Mouse (Mus musculus): ENCODE data around the gene Fkbp4. TPM values are rescaled to one million over a fixed set of nuclear protein-coding genes. Genes with fewer than 3 reads are reported as not detected.

Gene Fkbp4
- polyA plus RNA-seq, 1 experiment from 2014 or later, result 477 TPM

- Histone ChIP-seq H3K27ac (no peak overlapping the region), H3K9me3 (no peaks in the 10 kb centered on the region), H3K4me2 (no peak overlapping the region), H3K9ac (no peak overlapping the region), H3K4me3 (no peak overlapping the region), H3K27me3 (no peaks in the 10 kb centered on the region), H3K4me1 (no peaks in the 10 kb centered on the region), H3K36me3 (no peaks in the 10 kb centered on the region)
- WGBS, result 48% methylated on average over 2 of the region's 2 CpGs
- ATAC-seq (ENCODE audit: borderline replicate concordance, extremely low read depth, low FRiP score, low TSS enrichment), result no peak
Measured at GRCm38 (mm10) chr6:128460321-128460720, 21.8 kb upstream of the Fkbp4 start.

GRCm38 (mm10) chr6:128457186-128457585 lies 18.7 kb upstream of the Fkbp4 start:
- Histone ChIP-seq H3K4me3 (no peak overlapping the region), H3K4me2 (no peak overlapping the region), H3K36me3 (no peaks in the 10 kb centered on the region), H3K9me3 (no peaks in the 10 kb centered on the region), H3K27ac (no peak overlapping the region), H3K4me1 (no peaks in the 10 kb centered on the region), H3K27me3 (no peaks in the 10 kb centered on the region), H3K9ac (no peak overlapping the region)
- ATAC-seq (ENCODE audit: borderline replicate concordance, extremely low read depth, low FRiP score, low TSS enrichment), result no peak
- 83% methylated on average over 5 of the region's 5 CpGs for WGBS

- Histone ChIP-seq H3K4me1 (no peaks in the 10 kb centered on the region), H3K36me3 (no peaks in the 10 kb centered on the region), H3K9me3 (no peaks in the 10 kb centered on the region), H3K27me3 (no peaks in the 10 kb centered on the region), H3K9ac (no peak overlapping the region), H3K27ac (no peak overlapping the region), H3K4me2 (no peak overlapping the region), H3K4me3 (no peak overlapping the region)
- peak; percentile 27; the same call in 1 of the 2 replicates for ATAC-seq (ENCODE audit: borderline replicate concordance, extremely low read depth, low FRiP score, low TSS enrichment)
- 42% methylated on average over 12 of the region's 12 CpGs for WGBS
Measured at GRCm38 (mm10) chr6:128455835-128456605, 17.5 kb upstream of the Fkbp4 start.

- H3K27ac ChIP-seq, result no peak overlapping the region
- H3K27me3 ChIP-seq, result no peaks in the 10 kb centered on the region
- no peak overlapping the region for H3K4me2 ChIP-seq
- H3K9ac ChIP-seq, result no peak overlapping the region
- no peak overlapping the region for H3K4me3 ChIP-seq
- no peak for ATAC-seq (ENCODE audit: borderline replicate concordance, extremely low read depth, low FRiP score, low TSS enrichment)
- H3K9me3 ChIP-seq, result no peaks in the 10 kb centered on the region
- no peaks in the 10 kb centered on the region for H3K4me1 ChIP-seq
- 93% methylated on average over 5 of the region's 5 CpGs for WGBS
- no peaks in the 10 kb centered on the region for H3K36me3 ChIP-seq
Measured at GRCm38 (mm10) chr6:128447063-128447462, 8.6 kb upstream of the Fkbp4 start.

- peak; percentile 65 for ATAC-seq (ENCODE audit: borderline replicate concordance, extremely low read depth, low FRiP score, low TSS enrichment)
- Histone ChIP-seq H3K4me3 (peak overlapping the region; percentile 2; the same call in 1 of the 2 replicates), H3K9ac (0 out of 2 replicates have a peak overlapping the region, but pooled peaks have one; percentile 2), H3K36me3 (no peaks in the 10 kb centered on the region), H3K9me3 (no peaks in the 10 kb centered on the region), H3K27ac (no peak overlapping the region), H3K4me1 (no peaks in the 10 kb centered on the region), H3K4me2 (peak overlapping the region; percentile 39), H3K27me3 (no peaks in the 10 kb centered on the region)
- 16% methylated on average over 14 of the region's 14 CpGs for WGBS
Measured at GRCm38 (mm10) chr6:128445761-128446535, 7.5 kb upstream of the Fkbp4 start.

- peaks cover 13% of the 10 kb centered on the region; the same call in 1 of the 2 replicates for H3K36me3 ChIP-seq
- H3K4me3 ChIP-seq, result no peak overlapping the region
- no peak overlapping the region for H3K27ac ChIP-seq
- H3K9ac ChIP-seq, result no peak overlapping the region
- no peak overlapping the region for H3K4me2 ChIP-seq
- H3K9me3 ChIP-seq, result no peaks in the 10 kb centered on the region
- 83% methylated on average over 2 of the region's 2 CpGs for WGBS
- H3K4me1 ChIP-seq, result peaks cover 27% of the 10 kb centered on the region
- H3K27me3 ChIP-seq, result no peaks in the 10 kb centered on the region
- ATAC-seq (ENCODE audit: borderline replicate concordance, extremely low read depth, low FRiP score, low TSS enrichment), result no peak
Measured at GRCm38 (mm10) chr6:128440238-128440637, 1.8 kb upstream of the Fkbp4 start.

- Histone ChIP-seq H3K4me1 (peaks cover 31% of the 10 kb centered on the region), H3K9ac (peak overlapping the region; percentile 95), H3K4me2 (peak overlapping the region; percentile 75), H3K4me3 (peak overlapping the region; percentile 95), H3K36me3 (peaks cover 26% of the 10 kb centered on the region), H3K27me3 (no peaks in the 10 kb centered on the region), H3K27ac (peak overlapping the region; percentile 90), H3K9me3 (no peaks in the 10 kb centered on the region)
- ATAC-seq (ENCODE audit: borderline replicate concordance, extremely low read depth, low FRiP score, low TSS enrichment), result peak; percentile 68
- 16% methylated on average over 18 of the region's 18 CpGs for whole genome bisulfite sequencing
Measured at GRCm38 (mm10) chr6:128438871-128439341, 429 bp upstream of the Fkbp4 start.

- WGBS, result under 1% methylated on average over 46 of the region's 52 CpGs
Measured at GRCm38 (mm10) chr6:128437731-128438316, 653 bp downstream of the Fkbp4 start.

GRCm38 (mm10) chr6:128437288-128437687 lies 1.2 kb downstream of the Fkbp4 start:
- Histone ChIP-seq H3K4me2 (peak overlapping the region; percentile 75), H3K27me3 (no peaks in the 10 kb centered on the region), H3K4me3 (peak overlapping the region; percentile 95), H3K4me1 (peaks cover 31% of the 10 kb centered on the region), H3K9ac (peak overlapping the region; percentile 95), H3K36me3 (peaks cover 43% of the 10 kb centered on the region), H3K27ac (peak overlapping the region; percentile 97), H3K9me3 (no peaks in the 10 kb centered on the region)
- ATAC-seq (ENCODE audit: borderline replicate concordance, extremely low read depth, low FRiP score, low TSS enrichment), result no peak
- WGBS, result 2% methylated on average over 10 of the region's 10 CpGs

More at GRCm38 (mm10) chr6:128437731-128438316, 653 bp downstream of the Fkbp4 start:
- peak; percentile 71 for ATAC-seq (ENCODE audit: borderline replicate concordance, extremely low read depth, low FRiP score, low TSS enrichment)
- Histone ChIP-seq H3K4me2 (peak overlapping the region; percentile 75), H3K36me3 (peaks cover 37% of the 10 kb centered on the region), H3K9ac (peak overlapping the region; percentile 95), H3K27ac (peak overlapping the region; percentile 97), H3K9me3 (no peaks in the 10 kb centered on the region), H3K27me3 (no peaks in the 10 kb centered on the region), H3K4me3 (peak overlapping the region; percentile 95), H3K4me1 (peaks cover 31% of the 10 kb centered on the region)

- H3K27me3 ChIP-seq, result no peaks in the 10 kb centered on the region
- H3K9me3 ChIP-seq, result no peaks in the 10 kb centered on the region
- peaks cover 51% of the 10 kb centered on the region for H3K36me3 ChIP-seq
- H3K27ac ChIP-seq, result 0 out of 2 replicates have a peak overlapping the region, but pooled peaks have one; percentile 15
- H3K9ac ChIP-seq, result peak overlapping the region; percentile 95
- 82% methylated on average over 8 of the region's 8 CpGs for WGBS
- ATAC-seq (ENCODE audit: borderline replicate concordance, extremely low read depth, low FRiP score, low TSS enrichment), result no peak
- H3K4me1 ChIP-seq, result peaks cover 31% of the 10 kb centered on the region
- peak overlapping the region; percentile 95 for H3K4me3 ChIP-seq
- peak overlapping the region; percentile 75 for H3K4me2 ChIP-seq
Measured at GRCm38 (mm10) chr6:128436356-128437005, 2.0 kb downstream of the Fkbp4 start.

GRCm38 (mm10) chr6:128435474-128435873 lies 3.0 kb downstream of the Fkbp4 start:
- Histone ChIP-seq H3K27ac (no peak overlapping the region), H3K27me3 (no peaks in the 10 kb centered on the region), H3K9ac (no peak overlapping the region), H3K9me3 (no peaks in the 10 kb centered on the region), H3K4me3 (no peak overlapping the region), H3K36me3 (peaks cover 59% of the 10 kb centered on the region), H3K4me1 (peaks cover 31% of the 10 kb centered on the region), H3K4me2 (no peak overlapping the region)
- ATAC-seq (ENCODE audit: borderline replicate concordance, extremely low read depth, low FRiP score, low TSS enrichment), result no peak
- WGBS, result 33% methylated on average over 5 of the region's 5 CpGs

All from lung, embryonic 15.5 days (tissue).